Mouse (Mus musculus) cerebellum, adult 11-12 months (tissue): ENCODE measurements around the gene Ly9.
A peak's percentile ranks its signal among the peaks of the same experiment; 100 is the strongest.

Experiments
- DNase-seq: peaks from one replicate; pipeline ENCODE4 v3.0.0; 2022

The Ly9 gene

GRCm38 (mm10) chr1:171568436-171568835 lies 38.8 kb downstream of the Ly9 start:
- DNase-seq = no peak

- DNase-seq = peak; percentile 9
Observed at GRCm38 (mm10) chr1:171566777-171567176, 40.4 kb downstream of the Ly9 start.

GRCm38 (mm10) chr1:171565888-171566287 lies 41.3 kb downstream of the Ly9 start:
- no peak for DNase-seq

GRCm38 (mm10) chr1:171564247-171564646 lies 43.0 kb downstream of the Ly9 start:
- DNase-seq = no peak

GRCm38 (mm10) chr1:171563042-171563441 lies 44.2 kb downstream of the Ly9 start:
- no peak for DNase-seq

- DNase-seq = no peak
Observed at GRCm38 (mm10) chr1:171561639-171562225, 45.5 kb downstream of the Ly9 start.

GRCm38 (mm10) chr1:171561200-171561599 lies 46.0 kb downstream of the Ly9 start:
- no peak for DNase-seq

- no peak for DNase-seq
Observed at GRCm38 (mm10) chr1:171560262-171560661, 46.9 kb downstream of the Ly9 start.

GRCm38 (mm10) chr1:171558898-171559297 lies 48.3 kb downstream of the Ly9 start, which contains the start of gene Cd244a:
Gene Cd244a, plus strand, starts transcription at chr1:171559193.
- no peak for DNase-seq

- DNase-seq = no peak
Observed at GRCm38 (mm10) chr1:171558407-171558806, 48.8 kb downstream of the Ly9 start.

GRCm38 (mm10) chr1:171556366-171556765 lies 50.8 kb downstream of the Ly9 start:
- no peak for DNase-seq

GRCm38 (mm10) chr1:171553359-171554341 lies 53.6 kb downstream of the Ly9 start:
- no peak for DNase-seq

GRCm38 (mm10) chr1:171552230-171552629 lies 55.0 kb downstream of the Ly9 start:
- no peak for DNase-seq

- no peak for DNase-seq
Observed at GRCm38 (mm10) chr1:171551326-171551725, 55.9 kb downstream of the Ly9 start.

GRCm38 (mm10) chr1:171540694-171541093 lies 66.5 kb downstream of the Ly9 start:
- DNase-seq = no peak
